Mouse (Mus musculus): ENCODE measurements at regions not wholly inside any gene's neighbourhood (a gene's known extent, or its start where the extent isn't known, plus 50 kb on each side); places are given as distances from the start of the nearest gene placed in this dataset.

GRCm38 (mm10) chr3:18653557-18653956 lies 705.3 kb downstream of the Cypt12 start:
- no peak for TF ChIP-seq CTCF (IDR thresholded peaks at IDR 0.05; ENCODE audit: extremely low read depth, insufficient read depth, insufficient read length, insufficient replicate concordance)
- TF ChIP-seq POLR2A (IDR thresholded peaks at IDR 0.05; ENCODE audit: low read depth, low read length): no peak

All from spleen, adult 2 months (tissue).